Mouse (Mus musculus) layer of hippocampus, adult 2 months (tissue): Measurements from ENCODE around the gene Zfp953. TPM values are rescaled to one million over a fixed set of nuclear protein-coding genes. Genes with fewer than 3 reads are reported as not detected.
A peak's percentile ranks its signal among the peaks of the same experiment; 100 is the strongest.
"Not testable (repeated sequence)": the region's sequence is repeated elsewhere in the genome, so short reads cannot be mapped to it uniquely, and the experiment has no call there.

Experiments used
- DNase-seq, 2 experiments: peaks; one replicate each; pipeline ENCODE4 v3.0.0; 2022; ENCODE audit warnings: low spot score in 2 of 2
- H3K27ac ChIP-seq: fragments of 200-600 bp; 2 replicates; pipeline ENCODE4 v1.8.1; 2022
- H3K4me3 ChIP-seq: fragments of 200-600 bp; 2 replicates; pipeline ENCODE4 v1.8.1; 2022; ENCODE audit warnings: mild to moderate bottlenecking
- CTCF ChIP-seq: fragments of 200-600 bp; conservative IDR thresholded peaks from 2 replicates; pipeline ENCODE4 v1.8.1; 2022; ENCODE audit warnings: antibody characterized with exemption, mild to moderate bottlenecking, moderate library complexity
- long read RNA-seq, 2 experiments: library from polyadenylated mRNA; stranded (forward); transcript quantifications; one replicate each; pipeline ENCODE4 v2.0.0; 2021; ENCODE audit warnings: borderline mapping rate in 2 of 2
- total RNA-seq, 2 experiments: library from RNA; stranded (reverse); gene quantifications; 2 replicates each; pipeline ENCODE4 v1.2.3; 2021

The Zfp953 gene
- total RNA-seq, result 1 to 10 TPM; 1.0 to 1.2 TPM
- long read RNA-seq, experiment 1, result 0 reads
- long read RNA-seq, experiment 2, result 0 reads

DNA sequence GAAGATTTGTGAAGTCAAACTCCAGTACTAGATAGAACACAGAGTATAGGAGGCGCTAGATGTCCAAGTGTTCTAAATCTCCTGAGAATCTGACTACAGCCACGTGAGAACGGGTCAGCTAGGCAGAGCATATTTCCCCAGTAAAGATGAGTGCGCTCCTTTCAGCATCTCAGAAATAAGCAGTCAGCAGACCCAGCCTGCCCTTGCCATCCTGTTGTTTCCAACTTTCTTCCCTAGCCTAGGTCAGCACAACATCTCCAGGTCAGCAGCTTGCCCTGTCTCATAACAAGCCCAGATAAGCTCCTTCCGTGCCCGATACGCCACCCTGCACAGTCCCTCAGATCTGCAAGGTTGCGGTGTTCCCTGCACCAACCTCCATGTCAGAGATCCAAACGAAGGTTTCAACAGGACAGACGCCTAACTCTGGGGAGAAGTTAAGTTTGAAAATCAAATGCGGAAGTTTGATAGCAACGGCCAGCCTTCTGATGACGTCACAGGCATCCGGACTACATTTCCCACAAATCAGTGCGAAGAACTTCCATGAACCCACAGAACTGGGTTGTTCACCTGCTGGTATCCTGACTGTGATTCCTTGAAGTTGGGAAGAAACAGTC lies at the start of gene Zfp953, which contains the start of gene Gm28044:
TSS of gene Zfp953 (minus strand) at position 475 of the 614 bp plus-strand sequence.
TSS of gene Gm28044 (minus strand) at position 406 of the 614 bp plus-strand sequence.
- peak; percentile 35; the same call in 1 of the 2 replicates for TF ChIP-seq CTCF
- peak within 1 kb of the TSS; percentile 79 for H3K4me3 ChIP-seq
- peak; percentile 89 to 92 for DNase-seq
- H3K27ac ChIP-seq, result peak within 1 kb of the TSS; percentile 76

DNA sequence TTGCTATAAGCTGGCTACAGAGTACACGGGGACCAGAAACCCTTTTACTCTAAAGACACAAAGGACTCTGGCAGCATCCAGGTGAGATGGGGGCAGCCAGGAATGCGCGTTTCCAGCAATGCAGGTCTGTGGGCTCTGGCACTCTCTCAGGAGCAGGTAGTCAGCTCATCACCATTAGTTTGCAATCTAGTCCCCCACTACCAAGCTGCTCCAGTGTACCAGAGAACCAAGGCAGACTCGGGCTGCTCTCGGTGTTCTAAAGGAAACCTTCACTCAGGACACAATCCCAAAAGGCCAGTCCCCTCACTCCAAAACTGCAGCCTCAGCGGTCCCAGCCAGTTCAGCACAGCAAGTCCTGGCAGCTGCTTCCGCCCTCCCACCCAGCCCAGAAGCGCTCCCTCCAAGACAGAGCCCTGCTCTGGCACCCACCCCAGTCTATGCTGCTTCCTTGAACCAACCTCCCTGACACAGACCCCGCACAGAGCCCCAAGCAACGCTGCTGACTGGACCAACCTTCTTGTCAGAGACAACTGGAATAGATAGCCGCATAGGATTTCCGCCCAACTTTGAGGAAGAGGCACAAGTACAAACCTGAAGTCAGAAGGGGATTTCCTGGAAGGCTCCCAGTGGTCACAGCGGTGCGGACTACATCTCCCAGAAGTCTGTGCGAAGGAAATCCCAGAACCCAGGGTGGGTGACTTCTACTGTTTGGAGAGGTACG lies 38.9 kb upstream of the Zfp953 start, which contains the start of gene Zfp429:
TSS of gene Zfp429 (minus strand) at position 637 of the 721 bp plus-strand sequence.
- DNase-seq, result peak; percentile 59 to 60
- Histone ChIP-seq H3K4me3 (peak within 1 kb of the TSS; percentile 67), H3K27ac (peak within 1 kb of the TSS; percentile 67; the same call in 1 of the 2 replicates)

GRCm38 (mm10) chr13:67376255-67376654 lies 15.8 kb upstream of the Zfp953 start:
- 0 out of 2 replicates have a peak, but pooled peaks have one; percentile 4 for TF ChIP-seq CTCF
- not testable (repeated sequence) for DNase-seq, H3K27ac ChIP-seq, H3K4me3 ChIP-seq

DNA sequence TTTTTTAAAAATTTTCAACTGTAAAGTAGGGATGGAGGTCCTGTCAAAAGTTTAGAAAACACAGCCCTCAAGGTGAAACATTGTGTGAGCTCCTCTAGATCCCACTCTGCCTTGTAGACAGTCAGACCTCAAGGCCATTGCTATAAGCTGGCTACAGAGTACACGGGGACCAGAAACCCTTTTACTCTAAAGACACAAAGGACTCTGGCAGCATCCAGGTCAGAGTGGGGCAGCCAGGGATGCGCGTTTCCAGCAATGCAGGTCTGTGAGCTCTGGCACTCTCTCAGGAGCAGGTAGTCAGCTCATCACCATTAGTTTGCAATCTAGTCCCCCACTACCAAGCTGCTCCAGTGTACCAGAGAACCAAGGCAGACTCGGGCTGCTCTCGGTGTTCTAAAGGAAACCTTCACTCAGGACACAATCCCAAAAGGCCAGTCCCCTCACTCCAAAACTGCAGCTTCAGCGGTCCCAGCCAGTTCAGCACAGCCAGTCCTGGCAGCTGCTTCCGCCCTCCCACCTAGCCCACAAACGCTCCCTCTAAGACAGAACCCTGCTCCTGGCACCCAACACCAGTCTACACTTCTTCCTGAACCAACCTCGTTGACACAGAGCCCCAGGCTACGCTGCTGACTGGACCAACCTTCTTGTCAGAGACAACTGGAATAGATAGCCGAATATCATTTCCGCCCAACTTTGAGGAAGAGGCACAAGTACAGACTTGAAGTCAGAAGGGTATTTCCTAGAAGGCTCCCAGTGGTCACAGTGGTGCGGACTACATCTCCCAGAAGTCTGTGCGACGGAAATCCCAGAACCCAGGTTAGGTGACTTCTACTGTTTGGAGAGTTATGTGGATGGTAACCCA lies 14.9 kb upstream of the Zfp953 start, which contains the start of the genes Gm28041 and Zfp456:
TSS of gene Gm28041 (minus strand) at position 684 of the 862 bp plus-strand sequence.
TSS of gene Zfp456 (minus strand) at position 761 of the 862 bp plus-strand sequence.
- H3K4me3 ChIP-seq, result peak within 1 kb of the TSS; percentile 42
- peak; percentile 20 to 22 for DNase-seq
- not testable (repeated sequence) for H3K27ac ChIP-seq

DNA sequence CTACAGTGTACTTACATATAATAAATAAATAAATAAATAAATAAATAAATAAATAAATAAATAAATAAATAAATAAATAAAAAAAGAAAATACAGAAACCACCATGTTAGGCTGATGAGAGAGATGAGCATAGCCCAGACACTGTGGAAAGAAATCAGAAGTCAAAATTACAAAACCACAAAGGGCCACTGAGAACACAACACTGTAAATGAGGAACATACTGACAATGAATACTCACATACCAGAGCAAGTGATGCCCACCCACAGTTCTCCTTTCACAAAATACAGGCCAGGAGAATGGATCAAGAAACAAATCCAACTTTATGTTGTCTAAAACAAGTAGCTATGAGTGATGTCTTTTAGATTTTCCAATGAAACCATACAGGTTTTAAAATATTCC lies 8.6 kb downstream of the Zfp953 start:
- H3K4me3 ChIP-seq, result no peak overlapping the region
- TF ChIP-seq CTCF, result no peak
- H3K27ac ChIP-seq, result no peak overlapping the region
- DNase-seq, result no peak

GRCm38 (mm10) chr13:67343422-67343821 lies 17.0 kb downstream of the Zfp953 start:
- H3K4me3 ChIP-seq, result no peak overlapping the region
- no peak overlapping the region for H3K27ac ChIP-seq
- TF ChIP-seq CTCF, result no peak
- DNase-seq, result no peak

- no peak for TF ChIP-seq CTCF
- no peak for DNase-seq
- Histone ChIP-seq H3K27ac (peak overlapping the region; percentile 88), H3K4me3 (peak overlapping the region; percentile 81)
Observed at GRCm38 (mm10) chr13:67332877-67333276, 27.5 kb downstream of the Zfp953 start.

DNA sequence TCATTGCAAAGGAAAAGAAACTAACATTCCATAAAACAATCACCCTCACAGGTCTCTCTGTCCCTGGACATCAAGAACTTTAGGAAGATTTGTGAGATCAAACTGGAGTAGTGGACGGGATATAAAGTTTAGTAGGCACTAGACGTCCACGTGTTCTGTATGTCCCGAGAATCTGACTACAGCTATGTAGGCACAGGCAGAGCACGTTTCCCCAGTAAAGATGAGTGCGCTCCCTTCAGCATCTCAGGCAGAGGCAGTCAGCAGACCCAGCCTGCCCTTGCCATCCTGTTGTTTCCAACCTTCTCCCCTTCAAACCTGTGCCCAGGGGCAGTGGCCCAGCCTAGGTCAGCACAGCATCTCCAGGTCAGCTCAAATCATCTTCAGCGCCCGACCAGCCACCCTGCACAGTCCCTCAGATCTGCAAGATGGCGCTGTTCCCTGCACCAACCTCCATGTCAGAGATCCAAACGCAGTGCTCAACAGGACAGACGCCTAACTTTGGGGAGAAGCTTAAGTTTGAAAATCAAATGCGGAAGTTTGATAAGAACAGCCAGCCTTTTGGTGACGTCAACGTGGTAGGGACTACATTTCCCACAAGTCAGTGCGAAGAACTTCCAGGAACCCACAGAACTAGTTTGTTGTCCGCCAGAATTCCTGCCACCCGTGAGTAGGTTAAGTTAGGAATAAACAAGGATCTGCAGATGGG lies 28.2 kb downstream of the Zfp953 start, which contains the start of gene Zfp595:
TSS of gene Zfp595 (minus strand) at position 552 of the 706 bp plus-strand sequence.
- H3K27ac ChIP-seq, result peak within 1 kb of the TSS; percentile 88
- peak; percentile 74 for TF ChIP-seq CTCF
- peak; percentile 82 to 87 for DNase-seq
- H3K4me3 ChIP-seq, result peak within 1 kb of the TSS; percentile 81

- H3K4me3 ChIP-seq, result peak overlapping the region; percentile 64
- H3K27ac ChIP-seq, result peak overlapping the region; percentile 94
- peak in 1 of 2 experiments; percentile 6 for DNase-seq
- TF ChIP-seq CTCF, result no peak
Observed at GRCm38 (mm10) chr13:67306718-67307117, 53.7 kb downstream of the Zfp953 start.

GRCm38 (mm10) chr13:67305822-67306672 lies 54.4 kb downstream of the Zfp953 start, which contains the start of gene Zfp457:
Zfp457 (minus strand) TSS chr13:67306485.
- peak; percentile 89 to 94 for DNase-seq
- H3K4me3 ChIP-seq, result peak within 1 kb of the TSS; percentile 64
- no peak for TF ChIP-seq CTCF
- H3K27ac ChIP-seq, result peak within 1 kb of the TSS; percentile 94

Other genes starting within 250 kb of the Zfp953 start
- gene Rslcan18, start 244.3 kb downstream of the Zfp953 start, total RNA-seq, result under 1 TPM; 0.39 to 0.44 TPM
- 10 to 100 TPM in 1 of 2 experiments, 1 to 10 TPM in 1; 8.9 to 10.6 TPM for gene Zfp759, start 238.9 kb downstream of the Zfp953 start, total RNA-seq
- gene Rsl1, start 187.4 kb downstream of the Zfp953 start, total RNA-seq, result 1 to 10 TPM; 4.1 to 6.7 TPM
- gene Zfp455, start 166.1 kb downstream of the Zfp953 start, total RNA-seq, result 1 to 10 TPM; 2.0 to 3.0 TPM
- 10 to 100 TPM; 19.9 to 22.2 TPM for gene Zfp458, start 82.1 kb downstream of the Zfp953 start, total RNA-seq
- 1 to 10 TPM; 4.0 to 6.5 TPM for gene Zfp457, start 54.1 kb downstream of the Zfp953 start, total RNA-seq
- gene Zfp595, start 28.0 kb downstream of the Zfp953 start, total RNA-seq, result 1 to 10 TPM; 3.2 to 4.9 TPM
- under 1 TPM; 0.81 to 0.82 TPM for gene Gm28044, start 69 bp downstream of the Zfp953 start, total RNA-seq
- gene Gm28041, start 15.1 kb upstream of the Zfp953 start, total RNA-seq, result under 1 TPM in 1 of 2 experiments, not detected in 1; 0.72 TPM
- under 1 TPM; 0.52 to 0.59 TPM for gene Zfp456, start 15.2 kb upstream of the Zfp953 start, total RNA-seq
- 1 to 10 TPM; 3.5 to 4.0 TPM for gene Zfp429, start 39.2 kb upstream of the Zfp953 start, total RNA-seq
- 1 to 10 TPM; 1.8 to 2.8 TPM for gene Zfp459, start 60.8 kb upstream of the Zfp953 start, total RNA-seq
- gene Zfp874a, start 91.0 kb upstream of the Zfp953 start, total RNA-seq, result 10 to 100 TPM; 11.8 TPM
- gene Zfp874b, start 123.7 kb upstream of the Zfp953 start, total RNA-seq, result 10 to 100 TPM; 15.1 to 15.7 TPM
- 1 to 10 TPM; 9.2 to 9.3 TPM for gene Zfp58, start 139.9 kb upstream of the Zfp953 start, total RNA-seq
- gene Gm26965, start 165.5 kb upstream of the Zfp953 start, total RNA-seq, result 1 to 10 TPM in 1 of 2 experiments, not detected in 1; 1.5 TPM
- 10 to 100 TPM; 19.8 to 23.4 TPM for gene Zfp87, start 165.6 kb upstream of the Zfp953 start, total RNA-seq
- gene Zfp748, start 193.2 kb upstream of the Zfp953 start, total RNA-seq, result 10 to 100 TPM in 1 of 2 experiments, 1 to 10 TPM in 1; 8.5 to 10.8 TPM
- gene Zfp729b, start 249.1 kb upstream of the Zfp953 start, total RNA-seq, result 10 to 100 TPM in 1 of 2 experiments, 1 to 10 TPM in 1; 9.1 to 10.2 TPM